Mouse (Mus musculus) myocyte (in vitro differentiated cells): ENCODE data around the gene Wdr25.

ENCODE experiments used
- CEBPB ChIP-seq: IDR thresholded peaks from 2 replicates; pipeline ENCODE4 v1.6.1; 2011; ENCODE audit warnings: mild to moderate bottlenecking, moderate library complexity; ENCODE audit not compliant: poor library complexity, insufficient read depth, severe bottlenecking
- E2F4 ChIP-seq: IDR thresholded peaks from one replicate; pipeline ENCODE4 v1.6.1; 2011; ENCODE audit warnings: mild to moderate bottlenecking, control low read depth, moderate library complexity; ENCODE audit not compliant: insufficient read depth
- MAX ChIP-seq: IDR thresholded peaks from one replicate; pipeline ENCODE4 v1.6.1; 2011; ENCODE audit warnings: low read depth, mild to moderate bottlenecking, control low read depth
- MYOD1 ChIP-seq, 3 experiments: IDR thresholded peaks; one replicate each; pipeline ENCODE4 v1.6.1; 2011; ENCODE audit warnings: control low read depth in 2 of 3, low read depth in 2 of 3, mild to moderate bottlenecking in 2 of 3, moderate library complexity in 1 of 3; ENCODE audit not compliant: insufficient read length in 2 of 3, control insufficient read depth in 1 of 3
- MYOG ChIP-seq, 3 experiments: IDR thresholded peaks; one replicate each; pipeline ENCODE4 v1.6.1; 2011; ENCODE audit warnings: control low read depth in 2 of 3, low read depth in 2 of 3, mild to moderate bottlenecking in 2 of 3; ENCODE audit not compliant: insufficient read length in 2 of 3, control insufficient read depth in 1 of 3, insufficient read depth in 1 of 3
- POLR2A ChIP-seq: IDR thresholded peaks from one replicate; pipeline ENCODE4 v1.6.1; 2011; ENCODE audit warnings: low read depth, mild to moderate bottlenecking, control low read depth, moderate library complexity; ENCODE audit not compliant: insufficient read length
- POLR2AphosphoS2 ChIP-seq: IDR thresholded peaks from one replicate; pipeline ENCODE4 v1.6.1; 2011; ENCODE audit warnings: low read depth, control low read depth; ENCODE audit not compliant: insufficient read length
- TCF12 ChIP-seq: IDR thresholded peaks from one replicate; pipeline ENCODE4 v1.6.1; 2011; ENCODE audit warnings: mild to moderate bottlenecking, control low read depth; ENCODE audit not compliant: poor library complexity, insufficient read depth, severe bottlenecking
- TCF3 ChIP-seq: IDR thresholded peaks from one replicate; pipeline ENCODE4 v1.6.1; 2011; ENCODE audit warnings: low read depth, control low read depth; ENCODE audit not compliant: insufficient read length
- USF1 ChIP-seq: IDR thresholded peaks from one replicate; pipeline ENCODE4 v1.6.1; 2011; ENCODE audit warnings: low read depth, mild to moderate bottlenecking, control low read depth, moderate library complexity

GRCm38 (mm10) chr12:109022181-109022691 is 128.8 kb downstream of the Wdr25 start:
- TF ChIP-seq POLR2A (no peak), USF1 (no peak), E2F4 (no peak), TCF12 (no peak), CEBPB (no peak), MAX (no peak), MYOD1 (IDR thresholded peaks at IDR 0.05; ENCODE audit: control insufficient read depth in 1 of 3, insufficient read length in 2 of 3, low read depth in 2 of 3) (no peak), TCF3 (no peak), POLR2AphosphoS2 (no peak), MYOG (IDR thresholded peaks at IDR 0.05; ENCODE audit: control insufficient read depth in 1 of 3, insufficient read depth in 1 of 3, insufficient read length in 2 of 3, low read depth in 2 of 3) (no peak)
